ENCODE assay signal across 8 mouse cellular contexts in genomic region chr5:143403221-143404147, GRCm38 (mm10). TPM values are rescaled to one million over a fixed set of nuclear protein-coding genes. Genes with fewer than 3 reads are reported as not detected.
DNase-seq lines count a peak whose midpoint lies in the region; ATAC-seq lines count a peak whose summit lies in the region.

TSS of gene Kdelr2 (plus strand) at chr5:143403838.

- peak within 1 kb of the TSS; percentile 99 for H3K4me3 ChIP-seq in megakaryocyte, embryonic 14.5 days (replicated peaks)

- ATAC-seq in common myeloid progenitor, adult 5-6 weeks (replicated peaks; ENCODE audit: low read depth, poor library complexity, severe bottlenecking) = peak; percentile 81

- no peaks in the 10 kb centered on the region for H3K27me3 ChIP-seq in megakaryocyte, embryonic 14.5 days (replicated peaks)

- peak; percentile 90 for DNase-seq in ZHBTc4 (ENCODE audit: low read depth, low spot score)
- DNase-seq in gastrocnemius, adult 8-10 months (ENCODE audit: low spot score in 2 of 2) = peak; percentile 84 to 88
- DNase-seq in hindlimb bud, embryonic 11.5 days (ENCODE audit: extremely low spot score, low read depth, low spot score) = peak; percentile 60
- peak; percentile 78 to 86 for DNase-seq in left cerebral cortex, adult 8-10 months (ENCODE audit: low spot score in 2 of 2)
- DNase-seq in right cerebral cortex, postnatal 10 days (ENCODE audit: low spot score in 2 of 2) = peak; percentile 93 to 94
- peak; percentile 93 for DNase-seq in urinary bladder, postnatal 25 days (ENCODE audit: low spot score)

- H3K4me1 ChIP-seq in megakaryocyte, embryonic 14.5 days = peaks cover 72% of the 10 kb centered on the region

- peaks cover 47% of the 10 kb centered on the region for H3K36me3 ChIP-seq in megakaryocyte, embryonic 14.5 days (replicated peaks; ENCODE audit: low read length)

- no peaks in the 10 kb centered on the region for H3K9me3 ChIP-seq in megakaryocyte, embryonic 14.5 days

RNA-seq across cellular contexts. Expression of gene Kdelr2, which starts in this region (rescaled TPM):
- 75.4 and 96.4 TPM in 2 replicates for total RNA-seq in common myeloid progenitor, adult 5-6 weeks (2017)
- 10 to 100 TPM; 31.4 to 36.1 (median 32.8) TPM for total RNA-seq in gastrocnemius, adult 8-10 months (2022)
- 10 to 100 TPM; 32.1 to 39.5 (median 34.3) TPM for total RNA-seq in left cerebral cortex, adult 8-10 months (2022)
- 42.6 and 69.6 TPM in 2 replicates for polyA plus RNA-seq in megakaryocyte, embryonic 14.5 days (2012; ENCODE audit: insufficient read depth, low replicate concordance)

Comparison
In these comparisons a context has a peak if more than half of its experiments do, and no peak if none do; other contexts are left out.
1. Peak in every context shown above with its lines: DNase-seq, ATAC-seq and H3K4me3 ChIP-seq.